Mouse (Mus musculus) urinary bladder, postnatal 14 days (tissue): ENCODE results near the gene Strc.
A peak's percentile ranks its signal among the peaks of the same experiment; 100 is the strongest.

Experiments
- DNase-seq: peaks from one replicate; pipeline ENCODE4 v3.0.0; 2021; ENCODE audit warnings: low spot score

The Strc gene

DNA sequence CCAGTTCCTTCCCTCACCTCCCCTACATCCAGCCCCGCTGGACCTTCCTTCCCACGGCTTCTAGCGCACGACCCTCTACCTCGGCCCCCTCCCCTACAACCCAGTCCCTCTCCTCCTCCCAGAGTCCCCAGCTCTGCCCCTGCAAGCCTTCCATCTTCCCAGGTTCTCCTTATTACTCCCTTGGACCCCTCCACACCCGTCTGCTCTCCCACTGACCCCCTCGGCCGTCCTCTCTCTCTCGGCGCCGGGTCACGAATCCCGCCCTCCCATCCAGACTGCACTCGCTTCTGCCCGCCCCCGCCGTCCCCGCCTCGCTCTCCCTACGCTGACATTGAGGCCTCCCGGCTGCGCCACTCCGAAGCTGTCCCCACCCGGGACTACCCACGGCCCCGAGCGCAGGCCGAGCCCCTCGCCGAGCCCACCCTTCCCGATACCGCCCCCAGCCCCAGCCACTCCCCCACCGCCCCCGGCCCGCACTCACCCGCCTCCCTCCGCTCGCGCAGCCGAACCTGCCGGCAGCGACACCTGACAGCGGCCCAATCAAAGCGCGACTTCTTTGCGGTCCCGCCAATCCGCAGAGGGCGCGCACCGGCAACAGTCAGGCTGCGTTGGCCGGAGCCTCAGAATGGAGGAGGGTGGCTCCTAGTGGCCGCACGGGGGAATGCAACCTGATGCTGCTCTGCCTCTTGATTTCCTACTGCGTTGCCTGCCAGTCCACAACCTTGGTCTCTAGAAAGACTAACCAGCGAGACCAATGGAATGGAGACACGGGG, 32.0 kb downstream of the Strc start, which contains the start of gene Ppip5k1:
Gene Ppip5k1, minus strand, starts transcription at position 577 of the 773 bp plus-strand sequence.
- peak; percentile 97 for DNase-seq

DNA sequence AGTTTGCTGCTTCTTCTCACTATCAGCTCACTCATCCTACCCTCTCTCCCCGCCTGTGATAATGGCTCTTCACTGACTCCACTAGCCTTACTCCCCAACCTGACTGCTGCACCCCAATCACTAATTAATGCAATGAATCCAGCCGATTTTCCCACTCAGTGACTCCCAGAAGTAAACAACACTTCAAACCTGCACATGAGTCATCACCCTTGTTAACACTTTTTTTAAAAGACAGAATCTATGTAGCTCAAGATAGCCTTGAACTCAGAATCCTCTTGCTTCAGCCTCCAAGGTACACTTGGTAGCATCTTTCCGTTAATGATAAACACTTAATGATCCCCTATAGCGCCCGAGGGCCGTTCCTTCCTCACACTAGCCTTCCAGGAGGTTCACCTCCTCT, 32.6 kb downstream of the Strc start:
- DNase-seq: no peak

DNA sequence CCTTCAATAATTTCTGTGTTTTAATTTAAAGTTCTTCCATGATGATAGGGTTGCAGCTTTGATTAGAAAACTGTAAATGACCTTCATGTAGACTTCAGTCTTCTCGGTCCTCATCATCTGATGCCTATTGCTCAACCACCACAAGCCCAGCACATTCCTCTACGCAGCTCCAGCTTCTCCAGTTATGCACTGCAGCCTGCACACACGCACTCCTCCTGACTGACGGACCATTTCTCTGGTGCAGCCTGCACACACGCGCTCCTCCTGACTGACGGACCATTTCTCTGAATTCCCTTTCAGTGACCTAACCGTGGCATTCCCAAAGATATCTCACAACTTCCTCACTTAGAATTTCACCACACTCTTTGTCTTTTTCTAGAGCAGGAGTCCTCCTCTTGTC, 33.8 kb downstream of the Strc start:
- DNase-seq: no peak

DNA sequence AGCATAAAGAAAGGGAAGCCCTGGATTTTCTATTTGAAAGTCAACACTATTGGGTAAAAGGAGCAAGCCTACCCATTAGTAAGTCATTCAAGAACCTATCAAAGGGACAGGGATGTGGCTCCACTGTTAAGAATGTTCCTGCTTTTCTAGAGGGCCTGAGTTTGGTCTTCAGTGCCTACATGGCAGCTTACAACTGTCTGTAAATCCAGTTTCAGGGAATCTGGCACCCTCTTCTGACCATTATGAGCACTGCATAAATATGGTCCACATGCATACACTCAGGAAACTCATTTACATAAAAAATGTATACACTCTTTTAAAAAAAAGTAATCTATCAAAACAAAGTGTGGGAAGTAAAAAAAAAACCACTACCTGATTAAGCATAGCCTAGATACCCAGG, 47.9 kb downstream of the Strc start:
- no peak for DNase-seq

GRCm38 (mm10) chr2:121329492-121329891, 57.5 kb downstream of the Strc start:
- no peak for DNase-seq

DNA sequence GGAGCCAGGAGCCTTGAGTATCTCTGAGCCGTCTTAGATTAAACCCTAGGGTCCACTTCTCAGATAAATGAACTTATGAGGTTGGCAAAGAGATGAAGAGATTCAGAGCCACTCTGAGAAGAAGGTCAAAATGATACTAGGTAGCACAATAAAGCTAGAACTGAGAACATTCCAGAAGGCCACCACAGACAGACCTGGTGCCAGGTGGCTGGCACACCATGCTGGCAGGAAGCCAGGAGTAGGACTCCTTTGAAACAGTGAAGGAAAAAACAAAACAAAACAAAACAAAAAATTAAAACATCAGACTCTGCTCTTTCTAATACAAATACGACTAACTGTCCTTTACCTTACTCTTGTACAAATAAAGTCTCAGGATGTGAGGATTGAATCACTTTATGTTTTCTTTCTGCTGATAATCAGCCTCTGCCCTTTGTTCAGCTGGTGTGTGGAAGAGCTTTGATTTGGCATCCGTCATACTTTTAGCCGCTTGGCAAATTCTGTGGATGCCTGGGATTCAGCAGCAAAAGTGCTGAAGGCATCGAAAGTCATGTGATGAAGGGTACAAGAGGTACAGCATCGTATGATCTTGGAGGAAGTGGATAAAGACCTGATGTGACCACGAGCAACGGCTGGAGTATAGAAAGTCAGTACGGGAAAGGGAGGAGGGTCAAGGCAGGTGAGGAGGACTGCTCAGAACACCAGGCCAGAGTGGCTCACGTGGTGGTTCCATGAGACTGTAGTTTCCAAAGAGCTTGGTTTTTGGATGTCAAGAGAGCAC, 63.1 kb downstream of the Strc start:
- DNase-seq: no peak

DNA sequence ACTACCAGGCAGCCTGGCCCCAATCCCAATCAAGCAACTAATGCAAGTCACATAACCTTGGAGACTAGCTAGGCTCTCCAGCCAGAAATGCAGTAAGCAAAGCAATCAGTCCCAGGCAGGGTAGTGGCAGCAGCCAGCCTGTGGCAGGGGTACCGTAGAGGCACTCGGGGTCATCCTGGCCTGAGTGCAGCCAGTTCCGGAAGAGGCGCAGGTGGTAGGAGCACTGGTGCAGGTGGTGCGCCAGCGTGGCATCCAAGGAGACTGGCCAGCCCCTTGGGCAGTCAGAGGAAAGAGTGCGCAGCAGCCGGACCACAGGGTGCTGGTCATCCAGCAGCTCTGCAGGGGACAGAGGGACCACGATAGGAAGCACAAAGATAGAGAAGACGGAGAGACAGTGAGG, 63.9 kb downstream of the Strc start:
- DNase-seq: no peak

GRCm38 (mm10) chr2:121316278-121316677, 70.7 kb downstream of the Strc start:
- no peak for DNase-seq
